Mouse (Mus musculus) layer of hippocampus, postnatal 25 days (tissue): ENCODE measurements around the gene Nid2. TPM values are rescaled to one million over a fixed set of nuclear protein-coding genes. Genes with fewer than 3 reads are reported as not detected.

ENCODE experiments used
- DNase-seq, 2 experiments: peaks; one replicate each; pipeline ENCODE4 v3.0.0; 2022; ENCODE audit warnings: mixed read lengths in 2 of 2, low spot score in 1 of 2; ENCODE audit errors: extremely low spot score in 1 of 2
- total RNA-seq, 2 experiments: library from RNA; stranded (reverse); gene quantifications; 2 replicates each; pipeline ENCODE4 v1.2.3; 2021

The Nid2 gene
- total RNA-seq = 1 to 10 TPM; 3.1 to 3.4 TPM

DNA sequence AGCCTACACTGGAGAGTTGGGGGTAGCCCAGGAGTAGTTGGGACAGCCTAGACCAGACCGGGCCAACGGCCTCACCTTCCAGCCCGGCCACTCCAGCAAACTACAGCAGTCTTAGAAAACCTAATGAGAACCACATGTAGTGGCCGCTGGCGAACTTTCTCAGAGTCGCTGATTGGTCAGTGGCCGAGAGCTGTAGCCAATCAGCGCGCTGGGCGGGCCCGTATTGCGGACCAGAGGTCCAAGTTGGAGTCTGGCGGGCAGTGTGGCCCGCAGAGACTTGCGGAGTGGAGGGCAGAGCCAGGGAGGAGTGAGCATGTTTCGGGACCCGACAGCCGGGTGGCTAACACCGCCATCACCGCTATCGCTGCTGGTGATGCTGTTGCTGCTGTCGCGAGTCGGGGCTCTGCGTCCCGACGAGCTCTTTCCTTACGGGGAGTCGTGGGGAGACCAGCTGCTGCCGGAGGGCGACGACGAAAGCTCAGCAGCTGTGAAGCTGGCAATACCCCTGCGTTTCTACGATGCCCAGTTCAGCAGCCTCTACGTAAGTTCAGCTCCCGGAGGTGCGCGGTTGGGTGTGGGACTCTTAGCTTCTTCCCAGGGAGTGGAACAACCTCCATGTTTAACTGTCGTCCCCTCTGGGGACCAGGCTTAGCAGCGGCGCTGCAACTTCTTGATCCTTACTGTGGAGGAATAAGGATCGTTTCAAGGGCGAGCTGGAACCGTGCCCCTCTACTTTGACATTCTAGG, at the start of gene Nid2:
Gene Nid2, plus strand, starts transcription at position 241 of the 747 bp plus-strand sequence.
- DNase-seq = peak in 1 of 2 experiments; percentile 53

DNA sequence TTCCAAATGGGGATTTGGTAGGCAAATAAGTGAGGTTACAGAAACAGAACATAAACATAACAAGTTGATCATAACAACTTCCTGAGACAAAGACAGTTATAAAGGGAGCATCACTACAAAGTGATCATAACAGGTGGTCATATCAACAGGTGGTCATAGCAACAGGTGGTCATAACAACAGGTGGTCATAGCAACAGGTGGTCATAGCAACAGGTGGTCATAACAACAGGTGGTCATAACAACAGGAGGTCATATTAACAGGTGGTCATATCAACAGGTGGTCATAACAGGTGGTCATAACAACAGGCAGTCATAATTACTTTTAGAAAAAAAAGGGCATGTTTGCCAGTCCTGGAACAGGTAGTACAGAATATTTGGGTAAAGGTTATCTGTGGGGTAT, 49.5 kb upstream of the Nid2 start:
- DNase-seq = no peak

DNA sequence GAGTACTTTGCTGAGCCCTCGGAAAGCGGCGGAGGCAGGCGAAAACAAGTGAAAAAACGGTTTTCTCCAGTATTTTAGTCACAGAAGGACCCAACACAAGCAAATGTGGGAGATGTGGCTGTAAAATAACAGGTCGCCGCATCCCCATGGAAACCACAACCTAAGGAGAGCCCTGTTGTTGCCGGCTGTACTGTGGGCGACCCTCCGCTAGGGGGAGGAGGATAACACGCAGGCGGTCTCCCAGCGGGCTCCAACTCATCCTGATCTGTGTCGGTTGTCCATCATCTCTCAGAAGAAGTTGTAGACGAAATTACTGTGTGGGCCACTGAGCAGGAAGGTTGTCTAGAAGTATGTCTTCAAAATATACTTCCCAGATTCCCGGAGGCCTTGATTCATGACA, 45.4 kb upstream of the Nid2 start:
- peak; percentile 60 to 79 for DNase-seq

DNA sequence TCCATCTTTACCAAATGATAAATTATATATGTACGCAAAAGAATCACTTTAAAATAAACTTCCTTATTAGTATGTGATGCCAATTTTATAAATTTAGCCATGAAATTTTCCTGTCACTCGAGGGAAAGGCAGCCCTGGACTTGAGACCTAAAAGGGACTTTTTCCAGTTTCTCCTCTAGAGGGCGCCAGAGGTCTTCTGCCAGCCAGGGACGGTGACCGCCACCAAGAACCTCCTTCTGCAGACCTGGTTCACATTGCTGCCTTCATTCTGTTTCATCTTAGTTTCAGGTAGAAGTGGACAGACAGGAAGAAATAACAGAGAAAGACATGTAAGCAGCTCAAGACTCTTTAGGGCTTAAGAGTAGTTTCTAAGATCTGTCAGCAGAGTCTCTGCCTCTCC, 44.6 kb upstream of the Nid2 start:
- DNase-seq = peak; percentile 50 to 66

DNA sequence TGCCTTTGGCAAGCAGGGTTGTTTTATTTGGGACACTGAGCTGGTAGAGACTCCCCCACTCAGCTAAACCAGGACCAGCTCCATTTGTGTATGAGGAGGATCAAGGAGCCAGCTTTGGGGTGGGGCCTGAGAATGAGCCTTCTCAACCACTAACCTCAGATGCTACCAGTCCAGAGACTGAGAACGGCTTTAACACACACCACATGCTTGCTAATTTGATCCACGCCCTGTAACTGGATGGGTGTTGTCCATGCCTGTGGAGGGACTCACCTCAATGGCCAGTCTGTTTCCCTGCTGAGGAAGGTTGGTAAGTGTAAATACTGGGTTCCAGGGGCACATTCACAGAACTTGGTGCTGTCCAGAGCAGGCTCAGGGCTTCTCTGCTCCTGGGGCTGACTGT, 44.1 kb upstream of the Nid2 start:
- DNase-seq = no peak

DNA sequence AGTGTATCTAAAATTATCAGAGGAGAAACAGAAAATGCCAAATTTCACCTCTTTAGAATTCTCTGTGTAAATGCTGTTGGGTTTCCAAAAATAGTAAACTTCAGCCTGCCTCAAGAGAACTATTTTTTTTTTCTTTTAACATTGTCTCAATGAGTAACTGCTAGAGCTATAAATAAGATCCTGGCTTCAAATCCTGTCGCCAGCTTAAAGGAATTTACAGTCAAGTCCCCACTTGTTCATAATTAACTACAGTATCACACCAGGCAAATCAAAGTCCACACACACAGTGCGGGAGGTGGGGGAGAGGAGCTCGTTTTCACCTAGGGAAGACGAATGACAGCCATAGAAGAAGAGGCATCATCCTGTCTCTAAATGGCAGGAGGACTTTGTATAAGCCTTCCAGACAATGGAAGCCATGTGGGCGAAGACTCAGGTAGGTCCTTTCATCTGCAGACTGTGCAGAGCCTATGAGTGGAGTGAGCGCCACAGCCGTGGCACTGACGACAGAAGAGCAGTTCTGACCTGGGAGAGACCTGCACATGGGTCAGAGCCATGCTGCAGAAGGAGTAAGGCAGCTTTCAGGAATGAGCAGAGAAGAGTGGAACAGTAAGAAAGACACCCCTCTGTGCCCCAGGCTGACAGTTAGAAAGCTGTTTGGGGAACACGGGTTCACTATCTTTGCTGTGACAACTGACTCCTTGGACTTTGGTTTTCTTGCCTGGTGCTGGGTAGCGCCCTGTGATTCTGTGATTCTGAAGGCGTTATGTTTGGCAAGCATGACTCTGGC, 43.2 kb upstream of the Nid2 start:
- DNase-seq = no peak

DNA sequence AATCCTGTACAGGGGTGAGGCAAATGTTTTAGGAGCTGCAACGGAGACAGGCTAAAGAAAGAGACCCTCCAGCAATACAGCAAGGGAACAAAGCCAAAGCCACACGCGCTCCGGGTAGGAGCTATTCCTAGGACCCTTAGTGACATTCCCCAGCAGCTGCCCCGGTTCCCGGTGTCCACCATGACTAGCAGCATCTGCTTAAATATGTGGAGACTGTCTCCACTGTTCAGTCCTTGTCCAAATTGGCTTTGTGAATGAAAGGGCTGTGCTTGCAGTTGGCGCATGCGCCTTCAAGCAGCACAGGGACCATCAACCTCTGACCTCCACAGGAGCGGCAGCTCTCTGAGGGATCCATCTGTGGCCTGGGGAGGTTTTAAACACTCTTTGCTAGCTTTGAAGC, 41.9 kb upstream of the Nid2 start:
- no peak for DNase-seq

DNA sequence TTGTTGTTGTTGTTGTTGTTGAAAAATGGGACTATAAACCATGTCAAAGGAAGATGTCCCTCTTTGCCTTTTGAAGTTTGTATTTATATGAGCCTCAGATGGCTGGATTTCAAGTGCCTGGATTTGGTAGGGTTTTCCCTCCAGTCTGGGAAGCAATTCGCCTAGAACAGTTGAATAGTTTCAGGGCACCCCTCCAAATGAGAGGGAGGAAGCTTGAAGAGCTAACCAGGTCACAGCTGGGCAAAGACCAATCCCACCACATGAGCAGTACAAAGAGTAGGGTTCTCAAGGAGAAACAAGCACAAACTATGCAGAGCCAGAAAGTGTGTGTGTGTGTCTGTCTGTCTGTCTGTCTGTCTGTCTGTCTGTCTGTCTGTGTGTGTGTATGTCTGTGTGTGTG, 39.3 kb upstream of the Nid2 start:
- no peak for DNase-seq

DNA sequence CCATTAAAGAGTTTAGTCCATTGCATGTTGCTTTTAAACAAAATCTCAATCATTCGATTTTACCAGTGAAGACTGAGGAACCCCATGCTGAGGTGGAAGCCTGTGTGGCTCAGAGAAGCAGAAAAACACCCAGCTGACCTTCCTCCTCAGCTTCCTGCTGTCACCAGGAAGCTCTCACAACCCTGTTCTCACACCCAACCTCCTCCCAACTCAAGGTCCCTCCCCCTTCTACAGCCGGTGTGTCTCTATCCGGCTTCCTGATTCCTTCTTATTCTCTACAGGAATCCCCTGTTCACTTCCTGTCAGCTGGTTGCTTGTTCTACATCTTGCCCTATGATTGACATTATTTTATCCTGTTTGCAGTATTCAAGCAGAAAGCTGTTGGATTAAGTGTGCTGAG, 38.0 kb upstream of the Nid2 start:
- DNase-seq = no peak

DNA sequence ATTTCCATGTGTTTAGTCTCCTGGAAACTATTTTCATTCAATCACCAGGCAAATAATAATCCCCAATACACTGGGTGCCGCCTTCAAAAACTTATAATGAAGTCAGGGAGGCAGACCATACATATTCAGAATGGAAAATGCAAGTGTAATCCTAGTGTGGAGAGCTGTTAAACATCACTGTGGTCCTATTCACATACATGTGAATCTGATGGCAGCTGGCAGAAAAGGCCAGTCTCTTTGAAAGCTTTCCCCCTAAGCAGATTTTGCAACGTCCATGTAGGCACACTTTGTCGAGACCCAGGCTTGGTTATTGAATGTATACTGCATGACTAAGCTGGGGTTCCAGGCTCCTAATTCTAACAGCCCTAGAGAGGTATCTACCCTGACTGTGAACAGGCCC, 32.0 kb upstream of the Nid2 start:
- DNase-seq = no peak

DNA sequence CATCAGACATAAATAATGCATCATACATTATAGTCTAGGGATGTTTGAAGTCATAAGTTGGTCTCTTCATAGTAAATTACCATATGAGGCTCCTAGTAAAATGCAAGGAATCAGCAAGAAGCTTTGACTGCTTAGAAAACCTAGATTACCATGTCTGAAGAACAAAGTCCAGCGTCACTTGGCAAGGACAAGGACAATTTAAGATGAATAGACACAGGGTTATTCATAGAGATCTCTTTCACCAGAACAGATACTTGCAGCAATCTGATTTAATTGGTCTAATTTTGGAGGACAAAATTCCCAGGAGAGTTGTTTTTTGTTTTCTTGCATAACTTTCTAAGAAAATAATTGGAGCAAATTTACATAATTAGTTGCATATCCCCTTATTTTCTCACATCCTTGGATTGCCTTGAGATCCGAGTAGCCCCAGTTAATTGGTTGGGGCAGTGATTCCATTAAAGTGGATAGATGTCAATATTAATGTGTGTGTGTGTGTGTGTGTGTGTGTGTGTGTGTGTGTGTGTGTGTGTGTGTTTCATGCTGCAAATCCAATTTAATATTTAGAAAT, 30.9 kb upstream of the Nid2 start:
- no peak for DNase-seq

DNA sequence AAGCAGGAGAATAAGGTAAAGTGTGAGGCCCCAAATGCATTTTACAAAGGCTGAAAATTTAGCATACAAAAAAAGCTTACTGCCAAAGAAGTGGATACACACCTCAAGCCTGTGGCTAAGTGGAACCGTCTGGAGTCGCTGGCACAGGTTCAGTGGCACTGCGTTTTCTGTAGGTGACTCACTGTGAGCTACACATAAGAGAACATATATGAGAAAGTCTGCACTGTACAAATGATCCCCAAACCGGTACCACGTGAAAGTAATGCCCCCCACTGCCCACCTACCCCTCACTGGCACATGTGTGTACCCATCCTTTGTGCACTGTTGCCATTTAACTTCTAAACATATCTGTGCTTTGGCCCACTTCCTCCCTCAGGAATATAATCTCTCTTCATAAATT, 22.8 kb upstream of the Nid2 start:
- no peak for DNase-seq

DNA sequence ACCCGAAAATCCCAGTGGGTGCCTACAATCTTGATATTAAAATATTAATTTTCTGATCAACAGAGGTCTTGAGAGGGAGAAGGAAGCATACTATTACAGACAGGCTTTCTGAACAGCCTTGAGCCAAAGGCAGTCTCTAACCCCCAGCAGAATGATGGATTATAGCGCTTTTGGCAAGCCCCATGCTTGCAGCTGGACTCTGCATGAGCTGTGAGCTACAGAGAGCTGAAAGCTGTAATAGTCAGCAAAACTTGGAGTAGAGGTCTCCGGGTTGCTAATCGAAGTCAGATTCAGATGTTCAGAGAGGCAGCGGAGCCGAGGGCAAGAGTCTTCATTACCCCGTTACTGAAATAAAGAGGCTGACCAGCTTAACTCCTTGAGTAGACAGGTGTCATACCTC, 22.3 kb upstream of the Nid2 start:
- no peak for DNase-seq

DNA sequence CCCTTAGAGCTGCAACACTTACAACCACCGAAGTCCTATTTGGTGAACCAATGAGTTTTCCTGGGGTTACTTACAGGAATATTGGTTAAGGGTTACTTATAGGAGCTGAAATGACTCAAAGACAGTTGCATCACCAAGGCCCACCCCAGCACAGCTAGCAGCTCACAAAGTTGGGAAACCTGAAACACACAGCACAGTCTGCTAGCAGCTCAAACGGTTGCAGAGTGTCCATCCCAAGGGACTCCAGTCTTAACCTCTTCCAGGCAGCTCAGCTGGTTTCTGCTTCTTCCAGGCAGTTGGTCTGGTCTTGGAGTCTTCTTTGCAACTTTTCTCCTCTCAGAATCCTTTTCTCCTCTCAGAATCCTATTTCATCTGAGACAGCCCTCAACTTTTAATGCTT, 19.0 kb upstream of the Nid2 start:
- DNase-seq = no peak

DNA sequence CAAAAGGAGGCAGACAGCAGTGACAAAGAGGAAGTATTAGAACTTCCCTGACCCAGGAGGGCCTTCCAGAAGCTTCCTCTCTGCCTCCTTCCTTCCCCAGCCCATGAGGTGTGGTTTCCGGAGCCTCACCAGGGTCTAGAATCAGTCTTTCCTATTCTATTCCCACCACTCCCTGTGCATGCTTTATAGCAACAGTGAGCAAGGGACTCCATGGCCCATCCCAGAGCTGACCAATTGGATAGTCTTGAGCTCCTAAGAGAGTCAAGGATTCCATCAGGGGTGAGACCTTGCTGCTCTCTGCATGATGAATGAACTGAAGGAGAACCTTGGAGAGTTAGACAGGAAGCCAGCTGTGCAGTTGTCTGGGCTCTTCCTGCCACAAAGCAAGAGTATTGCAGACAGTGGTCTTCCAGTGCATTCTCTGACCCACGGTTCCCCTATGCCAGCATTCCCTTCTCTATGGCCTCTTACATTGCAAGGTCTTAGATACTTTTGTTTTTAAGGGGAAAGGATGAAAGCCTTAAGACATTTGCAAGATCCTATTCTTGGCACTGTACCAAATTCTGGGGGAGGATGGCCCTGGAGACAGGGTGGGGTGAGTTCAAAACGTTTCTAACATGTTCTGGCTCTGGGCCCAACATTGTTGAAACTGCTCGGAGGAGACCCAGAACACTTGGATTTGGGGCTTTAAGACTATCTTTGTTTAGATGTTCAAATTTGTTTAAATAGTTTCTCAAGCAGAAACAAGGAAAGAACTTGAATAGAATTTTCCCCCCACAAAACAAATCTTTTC, 17.4 kb upstream of the Nid2 start:
- no peak for DNase-seq

DNA sequence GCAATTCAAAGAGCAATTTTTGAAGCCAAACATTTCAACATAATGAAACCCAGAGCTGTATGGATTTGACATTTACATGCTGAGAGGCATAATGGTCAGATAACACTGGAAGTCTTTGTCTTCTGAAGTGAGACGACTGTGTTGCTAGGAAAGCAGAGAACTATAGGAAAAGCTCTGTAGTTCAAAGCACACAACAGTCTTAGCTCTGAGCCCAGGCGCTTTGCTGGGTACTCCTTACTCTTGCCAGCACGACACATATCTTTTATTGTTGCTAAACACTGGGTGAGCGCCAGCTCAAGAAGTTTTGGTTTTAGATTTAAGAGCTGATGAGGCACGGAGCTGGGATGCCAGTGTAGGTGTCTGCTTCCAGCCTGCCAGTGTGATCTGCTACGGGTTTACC, 15.8 kb upstream of the Nid2 start:
- no peak for DNase-seq

DNA sequence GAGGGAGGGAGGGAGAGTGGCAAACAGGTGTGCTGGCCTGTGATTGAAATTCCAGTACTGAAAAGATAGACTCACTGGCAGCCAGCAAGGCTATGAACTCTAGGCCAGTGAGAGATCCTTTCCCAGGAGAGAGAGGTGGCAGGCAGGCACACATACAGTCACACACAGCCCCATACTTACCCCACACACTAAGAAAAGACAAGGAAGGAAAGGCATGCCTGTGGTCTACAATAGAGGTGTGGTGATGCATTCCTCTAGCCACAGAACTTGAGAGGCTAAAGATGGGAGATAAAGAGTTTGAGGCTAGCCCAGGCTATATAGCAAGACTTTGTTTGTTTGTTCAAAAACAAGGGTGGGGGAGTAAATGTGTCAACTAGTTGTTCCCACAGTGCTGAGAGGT, 13.5 kb upstream of the Nid2 start:
- DNase-seq = no peak

DNA sequence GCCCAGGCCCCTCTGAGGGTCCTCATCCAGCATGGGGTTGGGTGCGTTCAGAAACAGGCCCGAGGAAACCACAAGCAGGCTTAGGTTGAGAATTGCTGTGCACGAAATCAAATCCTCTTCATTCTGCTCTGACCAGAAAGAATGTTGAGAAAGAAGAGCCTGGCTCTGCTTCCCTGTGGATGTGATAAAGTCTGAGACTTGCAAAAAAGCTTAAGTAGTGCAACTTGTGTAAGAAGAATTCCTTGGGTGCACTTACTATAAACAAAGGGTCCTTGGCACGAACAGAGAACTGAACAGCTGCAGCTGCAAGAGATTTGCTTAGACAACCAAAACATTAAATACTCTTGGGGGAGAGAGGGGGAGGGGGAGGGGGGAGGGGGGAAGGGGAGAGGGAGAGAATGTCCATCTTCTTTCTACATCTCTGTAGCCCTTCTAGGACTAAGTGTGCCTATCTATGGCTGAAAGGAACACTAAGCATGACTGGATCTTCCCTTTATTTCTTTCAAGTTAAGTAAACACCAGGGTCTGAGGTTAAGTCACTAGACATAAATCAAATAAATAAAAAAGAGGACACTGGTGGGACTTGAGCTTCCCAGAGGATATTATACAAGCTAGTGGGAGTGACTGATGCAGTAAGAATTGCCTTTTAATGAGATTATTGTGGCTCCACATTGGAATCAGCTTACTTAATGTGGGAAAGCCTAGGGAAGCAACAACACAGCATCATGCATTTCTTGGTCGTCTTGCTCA, 12.8 kb upstream of the Nid2 start:
- no peak for DNase-seq

DNA sequence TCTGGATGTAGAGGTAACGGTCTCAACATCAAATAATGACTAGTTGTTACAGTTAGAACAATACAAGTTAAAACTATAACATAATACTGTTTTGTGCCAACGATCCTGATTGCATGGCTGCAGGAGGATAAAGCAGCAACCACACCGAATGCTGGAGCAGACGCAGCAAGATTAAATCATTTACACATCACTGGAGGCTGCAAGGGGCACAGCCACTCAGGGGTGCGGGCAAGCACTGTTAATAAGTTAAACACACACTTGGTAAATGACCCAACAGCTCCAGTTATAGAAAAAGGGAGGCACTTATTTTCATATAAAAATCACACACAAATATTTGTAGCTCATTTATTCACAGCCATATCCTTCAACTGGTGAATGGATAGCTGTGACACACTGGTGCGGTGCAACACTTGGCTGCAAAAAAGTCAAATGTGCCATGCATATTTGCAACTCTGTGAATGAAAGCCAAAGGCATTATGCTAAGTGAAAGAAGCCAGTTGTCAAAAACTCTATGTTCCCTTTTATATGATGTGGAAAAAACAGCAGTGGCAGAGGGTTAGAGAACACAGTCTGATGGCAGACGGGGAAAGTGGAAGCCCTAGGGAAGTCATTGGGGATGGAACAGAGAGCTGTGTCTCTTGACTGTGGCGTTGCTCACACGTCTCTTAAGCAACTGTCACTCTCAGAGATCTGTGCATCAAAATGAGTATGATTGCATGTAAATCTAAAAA, 11.5 kb upstream of the Nid2 start:
- no peak for DNase-seq
